Mouse (Mus musculus): ENCODE measurements at regions not wholly inside any gene's neighbourhood (a gene's known extent, or its start where the extent isn't known, plus 50 kb on each side); places are given as distances from the start of the nearest gene placed in this dataset.

GRCm38 (mm10) chr12:9091951-9092350, 62.2 kb downstream of the Ttc32 start:
- Histone ChIP-seq H3K27ac (replicated peaks) (no peak overlapping the region), H3K9me3 (ENCODE audit: control insufficient read depth, low read length) (no peaks in the 10 kb centered on the region), H3K4me2 (replicated peaks; ENCODE audit: low read depth) (no peak overlapping the region), H3K4me3 (ENCODE audit: low read depth, low read length) (no peak overlapping the region), H3K9ac (ENCODE audit: low read length) (no peak overlapping the region), H3K27me3 (ENCODE audit: control insufficient read depth, insufficient read depth, low read length) (no peaks in the 10 kb centered on the region), H3K36me3 (ENCODE audit: control insufficient read depth, insufficient read depth, low read length) (no peaks in the 10 kb centered on the region), H3K4me1 (replicated peaks; ENCODE audit: control insufficient read depth, insufficient read depth) (no peaks in the 10 kb centered on the region)
- no peak for TF ChIP-seq CTCF (IDR thresholded peaks at IDR 0.05; ENCODE audit: low read depth)
- no peak for TF ChIP-seq EP300 (optimal IDR thresholded peaks at IDR 0.05)
- WGBS = 82% methylated on average over 6 of the region's 6 CpGs
- ATAC-seq (ENCODE audit: low FRiP score, low TSS enrichment) = no peak
- no peak for DNase-seq (ENCODE audit: low spot score)

- Histone ChIP-seq H3K9ac (ENCODE audit: low read length) (no peak overlapping the region), H3K4me1 (replicated peaks; ENCODE audit: control insufficient read depth, insufficient read depth) (no peaks in the 10 kb centered on the region), H3K4me3 (ENCODE audit: low read depth, low read length) (no peak overlapping the region), H3K36me3 (ENCODE audit: control insufficient read depth, insufficient read depth, low read length) (no peaks in the 10 kb centered on the region), H3K9me3 (ENCODE audit: control insufficient read depth, low read length) (no peaks in the 10 kb centered on the region), H3K4me2 (replicated peaks; ENCODE audit: low read depth) (no peak overlapping the region), H3K27me3 (ENCODE audit: control insufficient read depth, insufficient read depth, low read length) (no peaks in the 10 kb centered on the region), H3K27ac (replicated peaks) (no peak overlapping the region)
- no peak for DNase-seq (ENCODE audit: low spot score)
- TF ChIP-seq CTCF (IDR thresholded peaks at IDR 0.05; ENCODE audit: low read depth) = no peak
- no peak for TF ChIP-seq EP300 (optimal IDR thresholded peaks at IDR 0.05)
- ATAC-seq (ENCODE audit: low FRiP score, low TSS enrichment) = no peak
Observed at GRCm38 (mm10) chr12:9095061-9095460, 65.3 kb downstream of the Ttc32 start.

GRCm38 (mm10) chr12:9106416-9106815, 76.6 kb downstream of the Ttc32 start:
- no peak for TF ChIP-seq EP300 (optimal IDR thresholded peaks at IDR 0.05)
- TF ChIP-seq CTCF (IDR thresholded peaks at IDR 0.05; ENCODE audit: low read depth) = no peak
- WGBS = 16% methylated on average over 3 of the region's 3 CpGs
- H3K4me2 ChIP-seq (replicated peaks; ENCODE audit: low read depth) = no peak overlapping the region
- H3K4me1 ChIP-seq (replicated peaks; ENCODE audit: control insufficient read depth, insufficient read depth) = no peaks in the 10 kb centered on the region
- no peak overlapping the region for H3K27ac ChIP-seq (replicated peaks)
- no peak overlapping the region for H3K4me3 ChIP-seq (ENCODE audit: low read depth, low read length)
- H3K36me3 ChIP-seq (ENCODE audit: control insufficient read depth, insufficient read depth, low read length) = no peaks in the 10 kb centered on the region
- H3K9me3 ChIP-seq (ENCODE audit: control insufficient read depth, low read length) = no peaks in the 10 kb centered on the region
- H3K9ac ChIP-seq (ENCODE audit: low read length) = no peak overlapping the region
- H3K27me3 ChIP-seq (ENCODE audit: control insufficient read depth, insufficient read depth, low read length) = no peaks in the 10 kb centered on the region
- DNase-seq (ENCODE audit: low spot score) (no peak), ATAC-seq (ENCODE audit: low FRiP score, low TSS enrichment) (no peak)

GRCm38 (mm10) chr12:9109806-9110205, 80.0 kb downstream of the Ttc32 start:
- 66% methylated on average over 7 of the region's 7 CpGs for WGBS
- Histone ChIP-seq H3K36me3 (ENCODE audit: control insufficient read depth, insufficient read depth, low read length) (no peaks in the 10 kb centered on the region), H3K9me3 (ENCODE audit: control insufficient read depth, low read length) (no peaks in the 10 kb centered on the region), H3K4me2 (replicated peaks; ENCODE audit: low read depth) (no peak overlapping the region), H3K9ac (ENCODE audit: low read length) (no peak overlapping the region), H3K4me3 (ENCODE audit: low read depth, low read length) (no peak overlapping the region), H3K4me1 (replicated peaks; ENCODE audit: control insufficient read depth, insufficient read depth) (no peaks in the 10 kb centered on the region), H3K27ac (replicated peaks) (no peak overlapping the region), H3K27me3 (ENCODE audit: control insufficient read depth, insufficient read depth, low read length) (no peaks in the 10 kb centered on the region)
- ATAC-seq (ENCODE audit: low FRiP score, low TSS enrichment) (no peak), DNase-seq (ENCODE audit: low spot score) (no peak)
- TF ChIP-seq CTCF (IDR thresholded peaks at IDR 0.05; ENCODE audit: low read depth) = no peak

- no peaks in the 10 kb centered on the region for H3K4me1 ChIP-seq (replicated peaks; ENCODE audit: control insufficient read depth, insufficient read depth)
- WGBS = 51% methylated on average over 3 of the region's 3 CpGs
- no peak overlapping the region for H3K4me2 ChIP-seq (replicated peaks; ENCODE audit: low read depth)
- ATAC-seq (ENCODE audit: low FRiP score, low TSS enrichment) = no peak
- H3K4me3 ChIP-seq (ENCODE audit: low read depth, low read length) = no peak overlapping the region
- no peaks in the 10 kb centered on the region for H3K9me3 ChIP-seq (ENCODE audit: control insufficient read depth, low read length)
- no peak for TF ChIP-seq EP300 (optimal IDR thresholded peaks at IDR 0.05)
- no peaks in the 10 kb centered on the region for H3K36me3 ChIP-seq (ENCODE audit: control insufficient read depth, insufficient read depth, low read length)
- no peaks in the 10 kb centered on the region for H3K27me3 ChIP-seq (ENCODE audit: control insufficient read depth, insufficient read depth, low read length)
- no peak for DNase-seq (ENCODE audit: low spot score)
- no peak overlapping the region for H3K9ac ChIP-seq (ENCODE audit: low read length)
- H3K27ac ChIP-seq (replicated peaks) = no peak overlapping the region
Observed at GRCm38 (mm10) chr12:9112161-9112674, 82.4 kb downstream of the Ttc32 start.

GRCm38 (mm10) chr12:9113652-9114051, 83.9 kb downstream of the Ttc32 start:
- no peaks in the 10 kb centered on the region for H3K27me3 ChIP-seq (ENCODE audit: control insufficient read depth, insufficient read depth, low read length)
- DNase-seq (ENCODE audit: low spot score) (no peak), ATAC-seq (ENCODE audit: low FRiP score, low TSS enrichment) (peak; percentile 47; the same call in 1 of the 2 replicates)
- H3K4me3 ChIP-seq (ENCODE audit: low read depth, low read length) = no peak overlapping the region
- WGBS = 69% methylated on average over 6 of the region's 6 CpGs
- no peaks in the 10 kb centered on the region for H3K4me1 ChIP-seq (replicated peaks; ENCODE audit: control insufficient read depth, insufficient read depth)
- TF ChIP-seq EP300 (optimal IDR thresholded peaks at IDR 0.05) (no peak), CTCF (IDR thresholded peaks at IDR 0.05; ENCODE audit: low read depth) (no peak)
- no peak overlapping the region for H3K27ac ChIP-seq (replicated peaks)
- H3K36me3 ChIP-seq (ENCODE audit: control insufficient read depth, insufficient read depth, low read length) = no peaks in the 10 kb centered on the region
- H3K9ac ChIP-seq (ENCODE audit: low read length) = no peak overlapping the region
- H3K4me2 ChIP-seq (replicated peaks; ENCODE audit: low read depth) = no peak overlapping the region
- H3K9me3 ChIP-seq (ENCODE audit: control insufficient read depth, low read length) = no peaks in the 10 kb centered on the region
